Mouse (Mus musculus): ENCODE data around the gene Olfr401. TPM values are rescaled to one million over a fixed set of nuclear protein-coding genes. Genes with fewer than 3 reads are reported as not detected.
"Not testable (repeated sequence)": the region's sequence is repeated elsewhere in the genome, so short reads cannot be mapped to it uniquely, and the experiment has no call there.

The Olfr401 gene
- total RNA-seq (2021), result not detected
- not detected in 2 replicates for polyA plus RNA-seq (2012; rRNA removed)
- long read RNA-seq, result 0 reads

GRCm38 (mm10) chr11:74113412-74113811, at the start of gene Olfr401:
Olfr401 (plus strand) TSS chr11:74113712.
- DNase-seq, result no peak

- no peak for DNase-seq
Observed at GRCm38 (mm10) chr11:74069655-74070054, 43.9 kb upstream of the Olfr401 start, which contains the start of gene Zfp616. Zfp616 (plus strand) TSS chr11:74069955.

- DNase-seq, result no peak
Observed at GRCm38 (mm10) chr11:74100724-74101123, 12.8 kb upstream of the Olfr401 start.

- no peak for DNase-seq
Observed at GRCm38 (mm10) chr11:74101507-74101906, 12.0 kb upstream of the Olfr401 start.

GRCm38 (mm10) chr11:74105066-74105465, 8.4 kb upstream of the Olfr401 start:
- no peak for DNase-seq

- not testable (repeated sequence) for DNase-seq
Observed at GRCm38 (mm10) chr11:74140001-74140400, 26.5 kb downstream of the Olfr401 start.

GRCm38 (mm10) chr11:74145866-74146265, 32.4 kb downstream of the Olfr401 start:
- DNase-seq, result no peak

GRCm38 (mm10) chr11:74153229-74153628, 39.7 kb downstream of the Olfr401 start, which contains the start of gene Olfr402:
Olfr402 (plus strand) TSS chr11:74153529.
- DNase-seq, result no peak

GRCm38 (mm10) chr11:74168771-74169170, 55.3 kb downstream of the Olfr401 start:
- no peak for DNase-seq

Other genes with a start within 250 kb of the Olfr401 start
- not detected for gene Olfr394, start 222.9 kb upstream of the Olfr401 start, total RNA-seq (2021)
- not detected in 2 replicates for gene Olfr394, start 222.9 kb upstream of the Olfr401 start, polyA plus RNA-seq (2012; rRNA removed)
- not detected for gene Olfr395, start 204.4 kb upstream of the Olfr401 start, total RNA-seq (2021)
- not detected in 2 replicates for gene Olfr395, start 204.4 kb upstream of the Olfr401 start, polyA plus RNA-seq (2012; rRNA removed)
- gene Olfr23, start 177.0 kb upstream of the Olfr401 start, total RNA-seq (2021), result not detected
- not detected in 2 replicates for gene Olfr23, start 177.0 kb upstream of the Olfr401 start, polyA plus RNA-seq (2012; rRNA removed)
- not detected for gene Olfr397, start 152.9 kb upstream of the Olfr401 start, total RNA-seq (2021)
- gene Olfr397, start 152.9 kb upstream of the Olfr401 start, polyA plus RNA-seq (2012; rRNA removed), result not detected in 2 replicates
- not detected for gene Olfr398, start 123.3 kb upstream of the Olfr401 start, total RNA-seq (2021)
- gene Olfr398, start 123.3 kb upstream of the Olfr401 start, polyA plus RNA-seq (2012; rRNA removed), result not detected in 2 replicates
- not detected for gene Olfr139, start 57.2 kb upstream of the Olfr401 start, total RNA-seq (2021)
- not detected in 2 replicates for gene Olfr139, start 57.2 kb upstream of the Olfr401 start, polyA plus RNA-seq (2012; rRNA removed)
- not detected for gene Olfr399, start 57.1 kb upstream of the Olfr401 start, total RNA-seq (2021)
- not detected in 2 replicates for gene Olfr399, start 57.1 kb upstream of the Olfr401 start, polyA plus RNA-seq (2012; rRNA removed)
- gene Zfp616, start 43.8 kb upstream of the Olfr401 start, total RNA-seq (2021), result not detected
- gene Zfp616, start 43.8 kb upstream of the Olfr401 start, polyA plus RNA-seq (2012; rRNA removed), result not detected in 2 replicates
- gene Olfr402, start 39.8 kb downstream of the Olfr401 start, total RNA-seq (2021), result not detected
- not detected in 2 replicates for gene Olfr402, start 39.8 kb downstream of the Olfr401 start, polyA plus RNA-seq (2012; rRNA removed)
- not detected for gene Olfr403, start 72.5 kb downstream of the Olfr401 start, total RNA-seq (2021)
- not detected in 2 replicates for gene Olfr403, start 72.5 kb downstream of the Olfr401 start, polyA plus RNA-seq (2012; rRNA removed)
- gene Olfr43, start 97.7 kb downstream of the Olfr401 start, total RNA-seq (2021), result not detected
- not detected in 2 replicates for gene Olfr43, start 97.7 kb downstream of the Olfr401 start, polyA plus RNA-seq (2012; rRNA removed)
- gene Olfr406, start 146.1 kb downstream of the Olfr401 start, total RNA-seq (2021), result not detected
- gene Olfr406, start 146.1 kb downstream of the Olfr401 start, polyA plus RNA-seq (2012; rRNA removed), result not detected in 2 replicates
- not detected for gene Olfr59, start 170.0 kb downstream of the Olfr401 start, total RNA-seq (2021)
- not detected in 2 replicates for gene Olfr59, start 170.0 kb downstream of the Olfr401 start, polyA plus RNA-seq (2012; rRNA removed)
- gene Olfr410, start 224.3 kb downstream of the Olfr401 start, total RNA-seq (2021), result not detected
- gene Olfr410, start 224.3 kb downstream of the Olfr401 start, polyA plus RNA-seq (2012; rRNA removed), result not detected in 2 replicates
- not detected for gene Olfr411, start 238.9 kb downstream of the Olfr401 start, total RNA-seq (2021)
- not detected in 2 replicates for gene Olfr411, start 238.9 kb downstream of the Olfr401 start, polyA plus RNA-seq (2012; rRNA removed)
- not detected for gene Olfr412, start 248.4 kb downstream of the Olfr401 start, total RNA-seq (2021)
- not detected in 2 replicates for gene Olfr412, start 248.4 kb downstream of the Olfr401 start, polyA plus RNA-seq (2012; rRNA removed)